Mouse (Mus musculus) heart, embryonic 12.5 days (tissue): ENCODE results near the gene Ppib. TPM values are rescaled to one million over a fixed set of nuclear protein-coding genes. Genes with fewer than 3 reads are reported as not detected.

ENCODE experiments used
- ATAC-seq: fragments of 200-750 bp; cut with Nextera tagmentation; 2 replicates; pipeline ENCODE4 v1.8.0; 2017; ENCODE audit warnings: moderate TSS enrichment, moderate library complexity; ENCODE audit not compliant: insufficient number of reproducible peaks, low FRiP score
- H3K27ac ChIP-seq: fragments of 300-500 bp; sonication (generic); 2 replicates; pipeline ENCODE4 v1.5.1; 2016; ENCODE audit warnings: mild to moderate bottlenecking, moderate library complexity; ENCODE audit not compliant: poor library complexity, severe bottlenecking
- H3K27me3 ChIP-seq: fragments of 300-500 bp; sonication (generic); replicated peaks from 2 replicates; pipeline ENCODE4 v1.6.1; 2016; ENCODE audit warnings: mild to moderate bottlenecking, moderate library complexity
- H3K36me3 ChIP-seq: fragments of 300-500 bp; sonication (generic); 2 replicates; pipeline ENCODE4 v1.6.1; 2016; ENCODE audit warnings: mild to moderate bottlenecking, moderate library complexity
- H3K4me1 ChIP-seq: fragments of 300-500 bp; sonication (generic); replicated peaks from 2 replicates; pipeline ENCODE4 v1.6.1; 2016; ENCODE audit warnings: mild to moderate bottlenecking
- H3K4me2 ChIP-seq: fragments of 300-500 bp; sonication (generic); 2 replicates; pipeline ENCODE4 v1.6.1; 2016; ENCODE audit warnings: mild to moderate bottlenecking, moderate library complexity
- H3K4me3 ChIP-seq: fragments of 300-500 bp; sonication (generic); 2 replicates; pipeline ENCODE4 v1.5.1; 2016; ENCODE audit warnings: mild to moderate bottlenecking
- H3K9ac ChIP-seq: fragments of 300-500 bp; sonication (generic); 2 replicates; pipeline ENCODE4 v1.6.1; 2016; ENCODE audit warnings: mild to moderate bottlenecking, moderate library complexity
- H3K9me3 ChIP-seq: fragments of 300-500 bp; sonication (generic); replicated peaks from 2 replicates; pipeline ENCODE4 v1.6.1; 2016; ENCODE audit warnings: mild to moderate bottlenecking, moderate library complexity
- WGBS: fragments of 180-500 bp; shearing (Covaris S2); methylation state at CpG from one replicate; pipeline ENCODE4 v1.1.7; 2016; 5-methylcytosine and 5-hydroxymethylcytosine counted together
- polyA plus RNA-seq: library from polyadenylated mRNA; unstranded; fragments of >200 nt; fragmentation: Nextera tagmentation; extraction: Ambion mirVana; gene quantifications from 2 replicates; pipeline ENCODE4 v1.2.1, GENCODE M21; 2016

Ppib gene
- polyA plus RNA-seq, 1 experiment from 2014 or later = 405 TPM

DNA sequence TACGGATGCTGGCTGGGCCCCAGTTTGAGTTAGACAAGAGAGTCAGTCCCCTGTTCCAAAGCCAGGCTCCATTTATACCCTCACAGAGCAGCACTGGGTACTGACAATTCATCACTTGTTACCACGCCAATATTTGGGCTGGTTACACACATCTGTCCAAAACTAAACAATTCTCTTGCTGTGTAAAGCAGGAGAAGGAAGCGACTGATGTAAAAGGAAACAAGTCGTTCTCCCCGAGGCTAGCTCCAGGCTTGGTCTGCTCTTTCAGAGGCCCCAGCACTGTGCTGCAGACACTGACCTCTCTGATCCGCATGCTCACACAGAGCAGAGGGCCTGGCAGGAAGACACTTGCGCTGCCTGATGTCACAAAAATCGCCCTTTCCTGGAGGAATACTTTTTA is 41.6 kb downstream of the Ppib start:
- WGBS = 85% methylated on average over 8 of the region's 8 CpGs
- peaks cover 77% of the 10 kb centered on the region for H3K36me3 ChIP-seq

DNA sequence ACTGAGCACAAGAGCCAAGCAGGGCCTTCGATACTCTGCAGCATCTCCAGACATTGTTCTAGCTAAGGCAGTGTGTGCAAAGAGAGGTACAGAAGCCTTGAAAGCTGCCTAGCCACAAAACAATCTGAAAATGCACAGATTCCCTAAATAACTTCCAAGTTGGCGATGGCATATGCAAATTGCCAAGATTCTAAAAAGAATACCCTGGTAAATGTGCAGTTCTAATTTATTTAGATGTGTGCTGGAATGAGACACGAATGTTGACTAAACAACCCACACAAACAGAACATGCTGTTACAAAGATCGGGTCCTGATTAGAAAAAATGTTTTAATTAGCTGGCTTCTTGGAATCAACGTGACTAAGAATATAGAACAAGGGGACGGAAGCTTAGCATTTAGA is 42.6 kb downstream of the Ppib start:
- Histone ChIP-seq H3K9me3 (no peaks in the 10 kb centered on the region), H3K36me3 (peaks cover 76% of the 10 kb centered on the region), H3K27ac (no peak overlapping the region), H3K4me1 (no peaks in the 10 kb centered on the region), H3K27me3 (no peaks in the 10 kb centered on the region), H3K9ac (no peak overlapping the region), H3K4me2 (no peak overlapping the region), H3K4me3 (no peak overlapping the region)
- WGBS = 91% methylated on average over 6 of the region's 6 CpGs
- ATAC-seq = no peak

More for the DNA sequence above, 41.6 kb downstream of the Ppib start:
- H3K4me3 ChIP-seq = no peak overlapping the region
- H3K27me3 ChIP-seq = no peaks in the 10 kb centered on the region
- H3K9me3 ChIP-seq = no peaks in the 10 kb centered on the region
- H3K4me1 ChIP-seq = no peaks in the 10 kb centered on the region
- no peak overlapping the region for H3K9ac ChIP-seq
- H3K27ac ChIP-seq = no peak overlapping the region
- no peak for ATAC-seq
- no peak overlapping the region for H3K4me2 ChIP-seq

DNA sequence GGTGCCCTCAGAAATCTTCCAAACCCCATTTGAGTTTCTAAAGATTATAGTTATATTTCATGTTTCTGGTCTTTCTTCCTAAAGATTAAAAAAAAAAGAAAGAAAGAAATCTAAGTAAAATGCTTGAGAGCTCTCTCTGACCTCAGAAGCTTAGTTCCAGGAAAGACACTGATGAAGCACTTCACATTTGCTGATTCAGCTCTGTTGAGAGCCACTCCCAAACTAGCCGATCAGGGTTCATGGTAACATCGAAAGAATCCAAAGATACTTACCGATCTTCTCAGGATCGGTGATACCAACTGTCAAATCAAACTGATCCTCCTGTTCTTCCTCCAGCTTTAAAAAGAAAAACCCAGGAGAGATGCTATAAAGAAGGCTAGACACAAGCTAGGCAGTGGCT is 44.6 kb downstream of the Ppib start:
- Histone ChIP-seq H3K4me3 (no peak overlapping the region), H3K27me3 (no peaks in the 10 kb centered on the region), H3K9ac (no peak overlapping the region), H3K4me1 (no peaks in the 10 kb centered on the region), H3K9me3 (no peaks in the 10 kb centered on the region), H3K27ac (no peak overlapping the region), H3K4me2 (no peak overlapping the region), H3K36me3 (peaks cover 78% of the 10 kb centered on the region)
- WGBS = 83% methylated on average over 4 of the region's 4 CpGs
- no peak for ATAC-seq

DNA sequence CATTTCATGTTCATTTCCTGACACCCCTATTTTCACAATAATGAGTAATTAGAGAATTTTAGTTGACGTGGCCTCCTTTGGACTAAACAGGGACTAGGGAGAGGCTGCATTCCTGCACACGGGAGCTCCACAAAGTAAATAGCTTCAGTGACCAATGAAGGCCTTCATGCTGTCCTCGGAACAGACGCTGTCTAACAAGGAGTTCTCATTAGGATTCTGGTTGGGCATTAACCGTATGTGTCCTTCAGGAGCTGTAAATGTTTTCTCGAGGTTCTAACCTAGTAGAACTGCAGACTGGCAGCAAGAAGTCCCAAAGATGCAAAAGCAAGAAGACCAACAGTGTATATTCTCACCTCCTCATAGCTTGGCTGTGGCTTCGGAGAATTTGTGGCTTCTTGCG is 45.1 kb downstream of the Ppib start:
- Histone ChIP-seq H3K9me3 (no peaks in the 10 kb centered on the region), H3K4me3 (no peak overlapping the region), H3K4me1 (no peaks in the 10 kb centered on the region), H3K27me3 (no peaks in the 10 kb centered on the region), H3K4me2 (no peak overlapping the region), H3K9ac (no peak overlapping the region), H3K27ac (no peak overlapping the region), H3K36me3 (peaks cover 77% of the 10 kb centered on the region)
- no peak for ATAC-seq
- 88% methylated on average over 8 of the region's 8 CpGs for WGBS

DNA sequence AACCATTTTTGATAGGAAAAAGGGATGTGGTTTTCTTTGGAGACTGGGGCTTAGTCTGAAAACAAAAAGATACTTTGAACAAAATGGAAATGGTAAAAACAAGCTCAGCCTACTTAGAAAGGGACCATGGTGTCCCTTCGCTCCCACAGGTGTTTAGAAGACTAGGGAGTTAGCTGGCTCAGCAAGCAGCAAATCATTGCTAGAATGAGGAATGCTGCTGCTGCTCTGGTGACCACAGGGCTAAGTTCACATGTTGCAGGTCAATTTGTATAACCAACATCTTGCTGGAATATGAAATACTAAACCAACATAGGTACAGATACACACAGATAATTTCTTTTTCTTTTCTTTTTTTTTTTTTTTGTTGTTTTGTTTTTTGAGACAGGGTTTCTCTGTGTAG is 49.6 kb downstream of the Ppib start:
- no peaks in the 10 kb centered on the region for H3K27me3 ChIP-seq
- H3K27ac ChIP-seq = no peak overlapping the region
- no peaks in the 10 kb centered on the region for H3K9me3 ChIP-seq
- no peak for ATAC-seq
- H3K4me3 ChIP-seq = no peak overlapping the region
- WGBS = 95% methylated on average over 1 of the region's 1 CpGs
- no peak overlapping the region for H3K9ac ChIP-seq
- peaks cover 55% of the 10 kb centered on the region for H3K36me3 ChIP-seq
- no peak overlapping the region for H3K4me2 ChIP-seq
- peaks cover 10% of the 10 kb centered on the region for H3K4me1 ChIP-seq

DNA sequence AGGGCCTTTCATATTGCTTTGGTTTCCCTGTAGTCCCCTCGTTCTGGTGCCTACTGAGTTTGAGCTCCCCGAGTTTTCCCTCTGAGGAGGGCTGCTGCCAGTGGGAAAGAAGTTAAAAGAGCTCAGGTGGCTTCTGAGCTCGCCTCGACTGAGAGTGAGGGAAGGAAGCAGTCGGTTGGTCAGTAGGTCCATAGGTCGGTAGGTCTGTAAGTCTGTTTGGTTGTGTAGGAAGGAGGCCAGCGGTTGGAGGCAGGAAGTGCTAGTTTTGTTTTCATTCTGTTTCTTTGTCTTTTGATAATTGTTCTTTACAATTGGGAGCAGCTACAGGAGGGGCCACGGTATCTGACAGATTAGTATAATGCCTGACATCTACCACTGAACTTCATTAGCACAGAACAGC is 50.1 kb downstream of the Ppib start:
- Histone ChIP-seq H3K4me1 (peaks cover 10% of the 10 kb centered on the region), H3K27ac (no peak overlapping the region), H3K9ac (no peak overlapping the region), H3K36me3 (peaks cover 51% of the 10 kb centered on the region), H3K9me3 (no peaks in the 10 kb centered on the region), H3K27me3 (no peaks in the 10 kb centered on the region), H3K4me3 (no peak overlapping the region), H3K4me2 (no peak overlapping the region)
- 70% methylated on average over 8 of the region's 8 CpGs for WGBS
- ATAC-seq = no peak

DNA sequence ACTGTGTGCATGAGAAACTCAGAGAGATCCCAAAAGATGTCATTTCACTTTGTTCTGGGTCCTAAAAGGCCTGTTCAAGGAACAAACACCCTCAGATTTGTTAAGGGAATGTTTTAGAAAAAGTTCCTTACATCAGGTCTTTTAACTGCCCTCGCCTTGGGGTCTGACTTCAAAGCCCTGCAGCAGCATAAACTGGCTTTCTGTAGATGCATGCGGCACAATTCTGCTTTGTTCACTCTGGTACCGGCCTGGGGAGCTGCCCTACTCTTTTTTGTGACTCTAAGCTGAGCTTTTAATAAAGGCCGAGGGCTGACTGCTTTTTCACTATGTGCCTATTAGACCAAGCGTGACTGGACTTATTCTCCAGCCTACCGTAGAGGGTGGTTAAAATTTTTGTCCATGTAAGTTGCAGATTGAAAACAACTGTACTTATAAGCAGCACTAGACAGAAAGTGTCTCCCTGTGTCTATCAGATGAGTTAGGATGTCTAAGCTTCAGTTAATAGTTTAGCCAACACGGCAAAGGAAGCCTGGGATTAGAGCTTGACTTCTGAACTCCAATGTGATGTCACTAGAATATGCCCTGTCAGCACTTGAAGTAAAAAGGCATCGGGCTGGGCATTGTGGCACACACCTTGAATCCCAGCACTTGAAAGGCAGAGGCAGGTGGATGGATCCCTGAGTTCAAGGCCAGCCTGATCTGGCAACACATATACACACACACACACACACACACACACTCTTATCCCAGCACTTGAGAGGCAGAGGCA is 50.8 kb downstream of the Ppib start:
- Histone ChIP-seq H3K4me3 (no peak overlapping the region), H3K4me1 (peaks cover 10% of the 10 kb centered on the region), H3K9ac (no peak overlapping the region), H3K9me3 (no peaks in the 10 kb centered on the region), H3K36me3 (peaks cover 50% of the 10 kb centered on the region), H3K4me2 (no peak overlapping the region), H3K27ac (no peak overlapping the region), H3K27me3 (no peaks in the 10 kb centered on the region)
- WGBS = 85% methylated on average over 8 of the region's 8 CpGs
- ATAC-seq = no peak

DNA sequence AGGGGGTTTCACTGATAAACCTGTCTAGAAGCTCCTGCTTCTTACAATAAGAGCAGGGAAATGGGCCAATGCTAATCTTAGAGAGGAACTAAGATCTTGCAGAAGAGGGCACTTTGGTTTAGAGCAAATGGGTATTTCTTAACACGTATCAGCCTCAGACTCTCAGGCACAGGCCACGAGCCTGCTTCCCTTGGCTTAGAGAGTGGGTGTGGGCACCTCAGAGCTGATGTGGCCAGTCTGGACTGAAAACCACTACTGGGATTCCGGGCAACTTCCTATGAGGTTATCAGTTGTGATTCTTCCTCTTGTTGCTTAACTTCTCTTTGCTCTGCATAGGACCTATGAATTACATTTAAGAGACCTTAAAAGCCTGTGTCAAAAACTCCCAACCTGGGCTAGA is 54.3 kb downstream of the Ppib start:
- ATAC-seq = no peak
- no peak overlapping the region for H3K4me2 ChIP-seq
- H3K27me3 ChIP-seq = no peaks in the 10 kb centered on the region
- no peak overlapping the region for H3K4me3 ChIP-seq
- WGBS = 74% methylated on average over 3 of the region's 3 CpGs
- no peaks in the 10 kb centered on the region for H3K9me3 ChIP-seq
- H3K27ac ChIP-seq = no peak overlapping the region
- no peak overlapping the region for H3K9ac ChIP-seq
- peaks cover 10% of the 10 kb centered on the region for H3K4me1 ChIP-seq
- H3K36me3 ChIP-seq = peaks cover 26% of the 10 kb centered on the region

Other genes with a start within 250 kb of the Ppib start
- gene Zfp609, start 232.7 kb upstream of the Ppib start, polyA plus RNA-seq = 7.1 and 7.6 TPM in 2 replicates
- gene Pclaf, start 170.0 kb upstream of the Ppib start, polyA plus RNA-seq = 116 and 120 TPM in 2 replicates
- 26.5 and 28.2 TPM in 2 replicates for gene Trip4, start 151.4 kb upstream of the Ppib start, polyA plus RNA-seq
- gene Csnk1g1, start 151.3 kb upstream of the Ppib start, polyA plus RNA-seq = 11.9 and 16.1 TPM in 2 replicates
- gene Snx22, start 9.5 kb downstream of the Ppib start, polyA plus RNA-seq = 2.4 and 3.0 TPM in 2 replicates
- gene Snx1, start 66.4 kb downstream of the Ppib start, polyA plus RNA-seq = 68.8 and 72.1 TPM in 2 replicates
- gene Ciao2a, start 66.4 kb downstream of the Ppib start, polyA plus RNA-seq = 161 and 176 TPM in 2 replicates
- 6.4 and 8.1 TPM in 2 replicates for gene Dapk2, start 98.0 kb downstream of the Ppib start, polyA plus RNA-seq